Mouse (Mus musculus): ENCODE results near the gene Krt88.

The Krt88 gene

GRCm38 (mm10) chr15:101479007-101479665 lies 31.6 kb downstream of the Krt88 start:
- DNase-seq (ENCODE audit: low read depth, low spot score) = peak; percentile 44

GRCm38 (mm10) chr15:101479666-101480060 lies 32.1 kb downstream of the Krt88 start:
- no peak for DNase-seq (ENCODE audit: low read depth, low spot score)

- no peak for DNase-seq (ENCODE audit: low read depth, low spot score)
These were observed 34.5 kb downstream of the Krt88 start for GRCm38 (mm10) chr15:101482056-101482455.

GRCm38 (mm10) chr15:101483646-101484045 lies 36.1 kb downstream of the Krt88 start:
- no peak for DNase-seq (ENCODE audit: low read depth, low spot score)

- DNase-seq (ENCODE audit: low read depth, low spot score) = no peak
These were observed 37.4 kb downstream of the Krt88 start for GRCm38 (mm10) chr15:101484939-101485338.

GRCm38 (mm10) chr15:101485911-101486635 lies 38.5 kb downstream of the Krt88 start:
- no peak for DNase-seq (ENCODE audit: low read depth, low spot score)

GRCm38 (mm10) chr15:101491431-101491830 lies 43.9 kb downstream of the Krt88 start, which contains the start of gene Krt83:
TSS of gene Krt83 (minus strand) at chr15:101491512.
- DNase-seq (ENCODE audit: low read depth, low spot score) = no peak

- DNase-seq (ENCODE audit: low read depth, low spot score) = no peak
These were observed 45.2 kb downstream of the Krt88 start for GRCm38 (mm10) chr15:101492718-101493117.

- no peak for DNase-seq (ENCODE audit: low read depth, low spot score)
These were observed 46.2 kb downstream of the Krt88 start for GRCm38 (mm10) chr15:101493713-101494112.

- DNase-seq (ENCODE audit: low read depth, low spot score) = no peak
These were observed 46.7 kb downstream of the Krt88 start for GRCm38 (mm10) chr15:101494203-101494602.

GRCm38 (mm10) chr15:101495266-101495665 lies 47.7 kb downstream of the Krt88 start:
- DNase-seq (ENCODE audit: low read depth, low spot score) = no peak

GRCm38 (mm10) chr15:101497181-101497580 lies 49.6 kb downstream of the Krt88 start:
- peak; percentile 61 for DNase-seq (ENCODE audit: low read depth, low spot score)

All from ZHBTc4 (cell line).